Mouse (Mus musculus): Measurements from ENCODE around the gene Aif1l.

Aif1l gene

GRCm38 (mm10) chr2:31952725-31953124, 2.8 kb downstream of the Aif1l start:
- no peak for DNase-seq (ENCODE audit: low spot score in 2 of 2)

DNA sequence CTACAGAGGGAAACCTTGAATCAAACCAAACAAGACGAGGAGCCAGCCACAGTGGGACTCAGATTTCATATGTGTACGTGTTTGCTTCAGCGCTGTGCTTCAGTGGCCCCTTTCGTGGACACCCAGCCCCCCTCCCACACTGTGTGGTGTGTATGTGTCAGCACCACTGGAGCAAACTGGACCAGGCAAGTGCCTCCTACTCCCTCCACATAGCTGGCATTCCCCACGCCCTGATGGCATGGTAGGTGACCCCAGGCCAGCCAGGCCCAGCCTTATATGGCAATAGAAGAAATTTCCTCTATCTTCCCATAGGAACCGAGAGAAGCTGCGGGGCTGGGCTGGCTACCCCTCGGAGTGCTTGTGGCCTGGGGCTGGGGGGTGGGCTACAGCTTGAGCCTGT, 3.7 kb downstream of the Aif1l start:
- no peak for DNase-seq (ENCODE audit: low spot score in 2 of 2)

GRCm38 (mm10) chr2:31954779-31955181, 4.8 kb downstream of the Aif1l start:
- no peak for DNase-seq (ENCODE audit: low spot score in 2 of 2)

GRCm38 (mm10) chr2:31955686-31956085, 5.7 kb downstream of the Aif1l start:
- DNase-seq (ENCODE audit: low spot score in 2 of 2): no peak

DNA sequence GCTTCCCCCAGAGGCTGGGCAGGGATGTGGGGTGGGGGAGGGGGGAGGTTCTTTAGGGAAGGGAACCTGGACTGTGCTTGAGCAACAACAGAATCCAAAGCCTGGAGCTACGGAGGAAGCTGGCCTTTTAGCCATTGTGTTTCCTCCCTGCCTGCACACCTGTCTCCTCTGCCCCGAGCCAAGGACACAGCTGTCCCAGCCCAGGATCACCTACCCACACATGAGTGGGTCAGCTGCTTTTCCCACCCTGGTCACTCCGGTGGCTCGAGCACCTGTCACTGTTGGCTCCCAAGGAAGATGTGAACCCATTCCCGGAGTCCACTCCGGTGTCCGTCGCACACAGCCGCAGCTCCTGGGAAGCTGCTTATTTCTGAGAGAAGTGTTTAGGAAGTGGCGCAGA, 7.3 kb downstream of the Aif1l start:
- no peak for DNase-seq (ENCODE audit: low spot score in 2 of 2)

- DNase-seq (ENCODE audit: low spot score in 2 of 2): no peak
Measured at GRCm38 (mm10) chr2:31960986-31961385, 11.0 kb downstream of the Aif1l start.

DNA sequence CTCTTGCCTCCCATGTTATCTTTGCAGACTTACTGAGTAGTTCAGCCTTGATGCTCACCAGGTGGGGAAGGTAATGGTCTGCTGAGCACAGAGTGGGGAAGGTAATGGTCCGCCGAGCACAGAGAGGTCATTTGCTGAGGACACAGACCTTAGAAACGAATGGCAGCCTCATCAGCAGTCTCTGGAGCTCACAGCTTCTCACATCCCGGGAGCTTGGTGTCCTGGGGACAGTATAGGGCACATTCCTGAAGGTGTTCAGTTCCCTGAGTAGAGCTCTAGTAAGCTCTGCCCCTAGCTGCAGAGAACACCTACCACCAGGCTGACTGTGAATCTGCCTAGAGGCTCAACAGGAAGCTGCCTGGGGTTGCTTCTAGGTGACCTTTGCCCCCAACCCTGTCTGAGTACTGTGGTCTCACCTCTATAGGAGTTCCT, 11.9 kb downstream of the Aif1l start:
- no peak for DNase-seq (ENCODE audit: low spot score in 2 of 2)

GRCm38 (mm10) chr2:31962501-31963224, 12.7 kb downstream of the Aif1l start:
- peak; percentile 31 to 46 for DNase-seq (ENCODE audit: low spot score in 2 of 2)

GRCm38 (mm10) chr2:31963491-31963890, 13.6 kb downstream of the Aif1l start:
- no peak for DNase-seq (ENCODE audit: low spot score in 2 of 2)

DNA sequence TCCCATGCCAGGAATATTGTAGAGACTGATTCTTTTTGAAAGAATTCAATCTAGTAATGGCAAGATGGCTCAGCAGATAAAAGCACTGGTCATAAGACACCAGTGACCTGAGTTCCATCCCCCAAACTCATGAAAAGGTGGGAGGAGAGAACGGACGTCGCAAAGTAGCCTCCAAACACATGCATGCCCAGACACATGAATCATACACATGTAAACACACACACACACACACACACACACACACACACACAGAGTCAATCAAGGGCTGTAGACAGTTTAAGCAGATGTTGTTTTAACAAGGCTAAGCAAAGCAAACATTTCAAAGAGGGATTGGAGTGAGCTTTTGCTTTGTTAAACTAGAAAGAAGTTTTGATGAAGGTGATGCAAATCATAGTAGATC, 14.3 kb downstream of the Aif1l start:
- no peak for DNase-seq (ENCODE audit: low spot score in 2 of 2)

GRCm38 (mm10) chr2:31965110-31965509, 15.2 kb downstream of the Aif1l start:
- peak in 1 of 2 experiments; percentile 14 for DNase-seq (ENCODE audit: low spot score in 2 of 2)

DNA sequence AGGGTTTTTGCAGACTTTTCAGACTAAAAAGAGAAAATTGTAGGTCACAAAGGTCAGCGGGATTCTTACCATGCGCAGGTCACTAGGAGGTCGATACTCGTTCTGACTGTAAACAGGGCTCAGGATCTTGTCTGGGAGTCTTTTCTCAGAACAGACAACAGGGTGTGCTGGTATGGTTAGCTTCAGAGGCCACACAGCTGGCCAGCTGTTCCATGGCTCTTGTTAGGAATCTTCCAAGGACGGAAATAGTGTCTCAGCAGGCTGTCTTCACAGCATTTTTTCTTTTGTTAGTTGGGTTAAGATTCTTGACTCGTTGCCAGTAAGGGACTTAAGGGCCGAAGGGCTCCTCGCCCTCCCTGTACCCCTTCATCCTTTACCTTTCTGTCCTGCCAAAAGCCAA, 16.9 kb downstream of the Aif1l start:
- DNase-seq (ENCODE audit: low spot score in 2 of 2): no peak

DNA sequence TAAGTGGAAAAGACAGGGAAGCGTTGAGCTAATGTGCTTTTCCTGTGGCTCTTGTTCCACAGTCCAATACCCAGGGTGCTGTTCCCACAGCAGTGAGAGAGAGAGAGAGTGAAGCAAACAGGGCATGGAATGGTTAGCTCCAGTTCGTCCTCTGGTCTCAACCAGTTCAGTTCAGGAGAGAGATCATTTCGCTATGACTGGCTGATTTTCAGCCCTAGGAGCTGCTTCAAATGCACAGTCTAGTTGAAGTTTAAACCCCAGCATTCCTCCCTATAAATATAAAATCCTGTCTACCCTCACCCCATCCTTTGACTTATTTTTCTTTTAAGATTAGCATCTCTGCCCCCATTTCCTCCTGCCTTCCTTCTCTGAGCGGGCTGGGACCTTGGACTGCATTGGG, 22.6 kb downstream of the Aif1l start:
- no peak for DNase-seq (ENCODE audit: low spot score in 2 of 2)

GRCm38 (mm10) chr2:31974141-31974808, 24.3 kb downstream of the Aif1l start, which contains the start of gene Nup214:
Gene Nup214 (plus strand): TSS chr2:31974436.
- peak; percentile 99 to 100 for DNase-seq (ENCODE audit: low spot score in 2 of 2)

- no peak for DNase-seq (ENCODE audit: low spot score in 2 of 2)
Measured at GRCm38 (mm10) chr2:31974809-31975371, 25.0 kb downstream of the Aif1l start.

DNA sequence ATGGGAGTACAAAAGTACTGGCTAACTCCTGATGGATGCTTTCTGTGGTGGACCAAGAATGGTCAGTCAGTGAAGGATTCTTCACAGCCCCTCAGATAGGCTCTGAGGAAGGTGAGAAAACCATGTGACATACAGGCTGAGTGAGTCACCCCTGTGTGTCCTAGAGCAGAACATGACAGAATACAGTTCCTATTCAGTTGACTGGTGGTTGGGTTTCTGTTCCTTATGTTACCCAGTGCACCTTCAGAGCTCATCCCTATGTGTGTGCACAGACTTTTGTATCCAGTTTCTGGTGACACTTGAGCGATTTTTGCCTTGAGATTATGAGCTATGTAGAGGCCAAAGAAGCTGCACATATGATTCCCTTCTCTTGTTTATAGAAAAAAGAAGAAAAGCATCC, 37.8 kb downstream of the Aif1l start:
- DNase-seq (ENCODE audit: low spot score in 2 of 2): no peak

GRCm38 (mm10) chr2:31990961-31991360, 41.0 kb downstream of the Aif1l start:
- DNase-seq (ENCODE audit: low spot score in 2 of 2): no peak

GRCm38 (mm10) chr2:31994896-31995295, 45.0 kb downstream of the Aif1l start:
- no peak for DNase-seq (ENCODE audit: low spot score in 2 of 2)

- peak; percentile 74 to 80 for DNase-seq (ENCODE audit: low spot score in 2 of 2)
Measured at GRCm38 (mm10) chr2:31996060-31996459, 46.1 kb downstream of the Aif1l start.

DNA sequence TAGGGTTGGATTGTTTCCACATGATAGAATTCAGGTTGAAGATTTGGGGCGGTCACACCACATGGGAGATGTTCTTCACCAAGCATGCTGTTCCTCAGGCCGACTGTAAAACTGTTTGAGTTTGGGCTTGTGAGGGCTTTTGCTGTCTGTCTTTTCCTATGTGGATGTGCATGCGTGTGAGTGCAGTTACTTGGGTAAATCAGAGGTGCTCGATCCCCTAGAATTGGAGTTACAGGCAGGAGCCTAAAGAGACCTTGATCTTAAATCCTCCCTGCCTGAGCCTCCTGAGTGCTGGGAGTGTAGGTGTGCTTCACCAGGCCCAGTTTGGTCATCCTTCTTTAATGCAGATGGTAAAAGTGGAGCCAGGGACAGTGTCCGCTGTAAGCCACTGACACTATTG, 47.6 kb downstream of the Aif1l start:
- DNase-seq (ENCODE audit: low spot score in 2 of 2): no peak

GRCm38 (mm10) chr2:31998443-31998842, 48.5 kb downstream of the Aif1l start:
- no peak for DNase-seq (ENCODE audit: low spot score in 2 of 2)

- DNase-seq (ENCODE audit: low spot score in 2 of 2): no peak
Measured at GRCm38 (mm10) chr2:32008311-32008710, 58.4 kb downstream of the Aif1l start.

DNA sequence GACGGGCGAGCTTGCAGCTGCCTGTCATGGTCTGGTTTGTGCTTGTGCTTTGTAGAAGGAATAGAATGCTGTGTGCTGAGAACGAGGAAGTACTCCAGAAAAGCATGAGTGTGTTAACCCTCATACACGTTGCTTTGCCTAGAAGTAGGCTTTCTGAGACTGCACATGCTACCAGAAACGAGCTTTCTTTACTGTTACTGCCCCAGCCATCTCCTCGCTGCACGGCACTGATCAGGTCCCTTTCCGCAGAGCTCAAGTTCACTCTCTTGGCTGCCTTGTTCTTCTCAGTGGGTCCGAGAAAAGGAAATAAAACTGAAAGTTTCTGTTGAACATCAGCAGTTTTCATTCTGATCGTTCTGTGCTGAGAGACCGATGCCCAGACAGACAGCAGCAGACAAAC, 58.8 kb downstream of the Aif1l start:
- DNase-seq (ENCODE audit: low spot score in 2 of 2): no peak

Data from frontal cortex, postnatal 36 days (tissue).